Mouse (Mus musculus) CH12.LX (cell line): ENCODE results near the gene Homer3.

Experiments
- POLR2AphosphoS2 ChIP-seq: IDR thresholded peaks from 2 replicates; pipeline ENCODE4 v1.6.1; 2011; ENCODE audit warnings: low read depth, low read length, improper control_type of control experiment
- UBTF ChIP-seq: IDR thresholded peaks from 2 replicates; pipeline ENCODE4 v1.6.1; 2012; ENCODE audit warnings: low read depth, mild to moderate bottlenecking, inconsistent platforms, low read length, improper control_type of control experiment, moderate library complexity

DNA sequence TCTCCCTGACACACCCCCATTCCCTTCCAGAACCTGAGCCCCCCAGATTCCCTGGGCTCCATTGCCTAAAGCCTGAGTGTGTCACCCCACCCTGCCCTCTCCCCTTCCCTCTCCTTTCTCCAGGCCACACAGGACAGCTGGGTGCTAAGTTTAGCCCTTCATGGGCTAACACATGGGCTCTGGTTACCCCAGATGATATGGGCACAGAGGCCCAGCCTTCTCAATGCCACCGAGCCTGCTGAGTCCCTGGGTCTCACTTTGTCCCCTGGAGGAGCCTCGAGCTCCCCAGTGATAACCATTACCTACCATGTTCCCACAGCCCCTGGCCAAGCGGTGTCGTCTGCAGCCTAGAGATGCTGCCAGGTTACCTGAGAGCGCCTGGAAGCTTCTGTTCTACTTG lies 35.2 kb downstream of the Homer3 start:
- TF ChIP-seq POLR2AphosphoS2 (no peak), UBTF (no peak)
